Mouse (Mus musculus) MEL (cell line): Measurements from ENCODE around the gene Rcbtb2. TPM values are rescaled to one million over a fixed set of nuclear protein-coding genes. Genes with fewer than 3 reads are reported as not detected.

Experiments
- DNase-seq: peaks from one replicate; pipeline ENCODE4 v3.0.0; 2011; ENCODE audit warnings: low read depth, low spot score
- H3K27ac ChIP-seq: 2 replicates; pipeline ENCODE4 v1.5.1; 2012; ENCODE audit warnings: low read depth, mild to moderate bottlenecking, control low read depth, low read length, moderate library complexity; ENCODE audit not compliant: control insufficient read depth
- H3K27me3 ChIP-seq, 2 experiments: fragments of 150-350 bp in 1 of 2; sonication (generic) in 1 of 2; 2 replicates each; pipeline ENCODE4 v1.6.1; 2012; ENCODE audit warnings: low read length in 2 of 2, mild to moderate bottlenecking in 2 of 2, improper control_type of control experiment in 1 of 2, moderate library complexity in 1 of 2; ENCODE audit not compliant: insufficient read depth in 2 of 2, control insufficient read depth in 1 of 2
- H3K36me3 ChIP-seq, 2 experiments: 2 replicates each; pipeline ENCODE4 v1.6.1; 2012 to 2014; ENCODE audit warnings: low read length in 2 of 2, improper control_type of control experiment in 1 of 2, inconsistent platforms in 1 of 2, mild to moderate bottlenecking in 1 of 2; ENCODE audit not compliant: insufficient read depth in 2 of 2, control insufficient read depth in 1 of 2
- H3K4me1 ChIP-seq, 2 experiments: fragments of 150-350 bp in 1 of 2; sonication (generic) in 1 of 2; 2 replicates each; pipeline ENCODE4 v1.6.1; 2012; ENCODE audit warnings: low read length in 2 of 2, improper control_type of control experiment in 1 of 2, mild to moderate bottlenecking in 1 of 2; ENCODE audit not compliant: insufficient read depth in 2 of 2, control insufficient read depth in 1 of 2
- H3K4me3 ChIP-seq, 2 experiments: fragments of 150-350 bp in 1 of 2; sonication (generic) in 1 of 2; 2 replicates each; pipeline ENCODE4 v1.5.1; 2012; ENCODE audit warnings: low read depth in 2 of 2, low read length in 2 of 2, mild to moderate bottlenecking in 2 of 2, moderate library complexity in 2 of 2, control low read depth in 1 of 2, improper control_type of control experiment in 1 of 2; ENCODE audit not compliant: control insufficient read depth in 1 of 2, insufficient read depth in 1 of 2
- H3K79me2 ChIP-seq: 2 replicates; pipeline ENCODE4 v1.6.1; 2012; ENCODE audit warnings: mild to moderate bottlenecking, low read length, moderate library complexity; ENCODE audit not compliant: control insufficient read depth, poor library complexity, insufficient read depth
- H3K9ac ChIP-seq: 2 replicates; pipeline ENCODE4 v1.6.1; 2012; ENCODE audit warnings: low read depth, mild to moderate bottlenecking, control low read depth, low read length, moderate library complexity; ENCODE audit not compliant: control insufficient read depth, poor library complexity, severe bottlenecking
- H3K9me3 ChIP-seq: fragments of 150-350 bp; sonication (generic); replicated peaks from 2 replicates; pipeline ENCODE4 v1.6.1; 2012; ENCODE audit warnings: mild to moderate bottlenecking, low read length, improper control_type of control experiment, moderate library complexity; ENCODE audit not compliant: insufficient read depth
- BHLHE40 ChIP-seq: IDR thresholded peaks from 2 replicates; pipeline ENCODE4 v1.6.1; 2012; ENCODE audit warnings: low read depth, mild to moderate bottlenecking, inconsistent platforms, low read length, improper control_type of control experiment, borderline replicate concordance
- CHD1 ChIP-seq: IDR thresholded peaks from 2 replicates; pipeline ENCODE4 v1.6.1; 2012; ENCODE audit warnings: low read depth, mild to moderate bottlenecking, inconsistent platforms, low read length, improper control_type of control experiment
- CHD2 ChIP-seq: IDR thresholded peaks from 2 replicates; pipeline ENCODE4 v1.6.1; 2011; ENCODE audit warnings: low read length, improper control_type of control experiment
- E2F4 ChIP-seq: IDR thresholded peaks from 2 replicates; pipeline ENCODE4 v1.6.1; 2011; ENCODE audit warnings: low read depth, low read length, improper control_type of control experiment, borderline replicate concordance
- ELF1 ChIP-seq: IDR thresholded peaks from 2 replicates; pipeline ENCODE4 v1.6.1; 2014; ENCODE audit warnings: low read depth, mild to moderate bottlenecking, inconsistent platforms, low read length, improper control_type of control experiment, moderate library complexity
- EP300 ChIP-seq, 2 experiments: IDR thresholded peaks; 2 replicates each; pipeline ENCODE4 v1.6.1; 2011; ENCODE audit warnings: improper control_type of control experiment in 2 of 2, low read length in 2 of 2, low read depth in 1 of 2, mild to moderate bottlenecking in 1 of 2
- ETS1 ChIP-seq: IDR thresholded peaks from 2 replicates; pipeline ENCODE4 v1.6.1; 2012; ENCODE audit warnings: low read depth, mild to moderate bottlenecking, inconsistent platforms, low read length, improper control_type of control experiment, moderate library complexity
- GABPA ChIP-seq: IDR thresholded peaks from 2 replicates; pipeline ENCODE4 v1.6.1; 2012; ENCODE audit warnings: low read depth, mild to moderate bottlenecking, inconsistent platforms, low read length, improper control_type of control experiment, moderate library complexity
- GATA1 ChIP-seq: IDR thresholded peaks from 2 replicates; pipeline ENCODE4 v1.6.1; 2011; ENCODE audit warnings: low read depth, low read length, improper control_type of control experiment
- HCFC1 ChIP-seq: IDR thresholded peaks from 2 replicates; pipeline ENCODE4 v1.6.1; 2012; ENCODE audit warnings: low read depth, mild to moderate bottlenecking, inconsistent platforms, low read length, improper control_type of control experiment, moderate library complexity
- KAT2A ChIP-seq: conservative IDR thresholded peaks from 2 replicates; pipeline ENCODE4 v1.6.1; 2012; ENCODE audit warnings: low read depth, low read length, improper control_type of control experiment, inconsistent platforms
- MAFK ChIP-seq: IDR thresholded peaks from 2 replicates; pipeline ENCODE4 v1.6.1; 2011; ENCODE audit warnings: low read depth, mild to moderate bottlenecking, low read length, improper control_type of control experiment, borderline replicate concordance
- MAX ChIP-seq: IDR thresholded peaks from 2 replicates; pipeline ENCODE4 v1.6.1; 2011; ENCODE audit warnings: low read length, improper control_type of control experiment
- MYB ChIP-seq: IDR thresholded peaks from 2 replicates; pipeline ENCODE4 v1.6.1; 2011; ENCODE audit warnings: mild to moderate bottlenecking, low read depth, low read length, improper control_type of control experiment
- MYC ChIP-seq: IDR thresholded peaks from 2 replicates; pipeline ENCODE4 v1.6.1; 2011; ENCODE audit warnings: low read depth, mild to moderate bottlenecking, low read length, improper control_type of control experiment, moderate library complexity
- NELFE ChIP-seq: IDR thresholded peaks from 2 replicates; pipeline ENCODE4 v1.6.1; 2011; ENCODE audit warnings: low read depth, low read length, improper control_type of control experiment
- POLR2AphosphoS2 ChIP-seq: IDR thresholded peaks from 2 replicates; pipeline ENCODE4 v1.6.1; 2011; ENCODE audit warnings: low read length, improper control_type of control experiment
- RAD21 ChIP-seq: IDR thresholded peaks from 2 replicates; pipeline ENCODE4 v1.6.1; 2011; ENCODE audit warnings: mild to moderate bottlenecking, low read depth, low read length, improper control_type of control experiment
- RCOR1 ChIP-seq: IDR thresholded peaks from 2 replicates; pipeline ENCODE4 v1.6.1; 2012; ENCODE audit warnings: low read depth, mild to moderate bottlenecking, inconsistent platforms, low read length, improper control_type of control experiment
- SMC3 ChIP-seq: IDR thresholded peaks from 2 replicates; pipeline ENCODE4 v1.6.1; 2011; ENCODE audit warnings: low read depth, low read length, improper control_type of control experiment
- TAL1 ChIP-seq: IDR thresholded peaks from 2 replicates; pipeline ENCODE4 v1.6.1; 2012; ENCODE audit warnings: mild to moderate bottlenecking, inconsistent platforms, low read length, moderate library complexity, mixed read lengths
- TCF12 ChIP-seq: IDR thresholded peaks from 2 replicates; pipeline ENCODE4 v1.6.1; 2014; ENCODE audit warnings: low read depth, mild to moderate bottlenecking, inconsistent platforms, low read length, improper control_type of control experiment, moderate library complexity
- UBTF ChIP-seq: IDR thresholded peaks from 2 replicates; pipeline ENCODE4 v1.6.1; 2012; ENCODE audit warnings: low read depth, mild to moderate bottlenecking, inconsistent platforms, low read length, improper control_type of control experiment, moderate library complexity, borderline replicate concordance; ENCODE audit not compliant: insufficient read depth
- USF1 ChIP-seq: IDR thresholded peaks from 2 replicates; pipeline ENCODE4 v1.6.1; 2014; ENCODE audit warnings: low read depth, mild to moderate bottlenecking, inconsistent platforms, low read length, improper control_type of control experiment, moderate library complexity
- USF2 ChIP-seq, 2 experiments: IDR thresholded peaks; 2 replicates each; pipeline ENCODE4 v1.6.1; 2011 to 2012; ENCODE audit warnings: improper control_type of control experiment in 2 of 2, low read length in 2 of 2, borderline replicate concordance in 1 of 2, inconsistent platforms in 1 of 2, low read depth in 1 of 2, mild to moderate bottlenecking in 1 of 2; ENCODE audit not compliant: insufficient read depth in 1 of 2
- ZC3H11A ChIP-seq: IDR thresholded peaks from 2 replicates; pipeline ENCODE4 v1.6.1; 2012; ENCODE audit warnings: low read depth, mild to moderate bottlenecking, inconsistent platforms, low read length, improper control_type of control experiment
- ZKSCAN1 ChIP-seq: IDR thresholded peaks from 2 replicates; pipeline ENCODE4 v1.6.1; 2012; ENCODE audit warnings: low read depth, mild to moderate bottlenecking, inconsistent platforms, low read length, improper control_type of control experiment, moderate library complexity
- ZNF384 ChIP-seq: IDR thresholded peaks from 2 replicates; pipeline ENCODE4 v1.6.1; 2012; ENCODE audit warnings: low read depth, mild to moderate bottlenecking, inconsistent platforms, low read length, improper control_type of control experiment
- polyA plus RNA-seq, 2 experiments: library from polyadenylated mRNA; stranded (reverse) in 1 of 2; unstranded in 1 of 2; fragments of >175 nt in 1 of 2; fragments of >200 nt in 1 of 2; gene quantifications; 2 replicates each; pipeline versions ENCODE4 v1.2.1 to v1.2.4; 2012; ENCODE audit warnings: low replicate concordance in 2 of 2, low read depth in 1 of 2; ENCODE audit not compliant: insufficient read length in 2 of 2, insufficient read depth in 1 of 2, missing spikeins in 1 of 2
- total RNA-seq: library from RNA; depleted of rRNA; stranded (reverse); fragments of 300-350 nt; gene quantifications from 2 replicates; pipeline ENCODE4 v1.2.3, GENCODE M21; 2012

Gene Rcbtb2
- total and polyA plus RNA-seq, 3 experiments: 8.6 to 13.8 TPM; not detected in 1

DNA sequence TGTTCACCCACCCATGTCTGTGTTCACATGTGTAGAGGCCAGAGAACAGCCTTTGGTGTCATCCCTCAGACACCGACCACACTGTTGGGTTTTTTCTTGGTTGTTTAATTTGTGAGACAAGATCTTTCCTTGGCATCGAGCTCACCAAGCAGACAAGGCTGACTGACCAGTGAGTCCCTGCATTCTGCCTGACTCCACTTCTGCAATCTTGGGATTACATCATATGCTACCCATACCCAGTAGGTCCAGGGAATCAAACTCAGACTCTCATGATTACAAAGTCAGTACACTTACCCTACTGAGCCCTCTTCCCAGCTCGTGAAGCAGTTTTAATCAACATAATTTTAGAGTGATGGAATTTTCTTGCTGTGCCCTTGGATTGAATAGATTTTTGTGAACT is 30.0 kb upstream of the Rcbtb2 start:
- Histone ChIP-seq H3K4me1 (no peaks in the 10 kb centered on the region), H3K27me3 (peaks cover 0 to 2% of the 10 kb centered on the region in 2 experiments; a peak in 1 of 4 replicates), H3K36me3 (no peaks in the 10 kb centered on the region), H3K79me2 (no peaks in the 10 kb centered on the region), H3K9me3 (no peaks in the 10 kb centered on the region)
- no peak for TF ChIP-seq E2F4
- no peak for TF ChIP-seq ETS1
- TF ChIP-seq GATA1: no peak
- TF ChIP-seq HCFC1: no peak
- TF ChIP-seq EP300 (IDR thresholded peaks at IDR 0.05; ENCODE audit: low read depth in 1 of 2, low read length in 2 of 2): no peak
- no peak for TF ChIP-seq MAX
- no peak for TF ChIP-seq BHLHE40
- TF ChIP-seq CHD1: no peak
- no peak for TF ChIP-seq SMC3
- no peak for TF ChIP-seq RAD21
- no peak for TF ChIP-seq NELFE
- no peak for TF ChIP-seq GABPA
- no peak for TF ChIP-seq ELF1
- no peak for TF ChIP-seq RCOR1
- TF ChIP-seq MAFK: no peak
- TF ChIP-seq TAL1: no peak
- no peak for TF ChIP-seq UBTF
- no peak for TF ChIP-seq ZNF384
- no peak for TF ChIP-seq MYB
- TF ChIP-seq ZC3H11A: no peak
- TF ChIP-seq, all 39 proteins: peak for 0
- no peak overlapping the region for H3K9ac ChIP-seq
- H3K4me3 ChIP-seq: no peak overlapping the region
- DNase-seq: no peak
- H3K27ac ChIP-seq: no peak overlapping the region

- H3K4me1 ChIP-seq: no peaks in the 10 kb centered on the region
- no peaks in the 10 kb centered on the region for H3K79me2 ChIP-seq
Observed at GRCm38 (mm10) chr14:73094802-73095550, 27.9 kb upstream of the Rcbtb2 start.

More at GRCm38 (mm10) chr14:73094802-73095550, 27.9 kb upstream of the Rcbtb2 start:
- peaks cover 0 to 2% of the 10 kb centered on the region in 2 experiments; a peak in 1 of 4 replicates for H3K27me3 ChIP-seq
- H3K27ac ChIP-seq: no peak overlapping the region
- H3K9ac ChIP-seq: no peak overlapping the region
- H3K4me3 ChIP-seq: no peak overlapping the region
- no peak for DNase-seq
- no peaks in the 10 kb centered on the region for H3K9me3 ChIP-seq
- no peaks in the 10 kb centered on the region for H3K36me3 ChIP-seq
- TF ChIP-seq ETS1 (no peak), ZKSCAN1 (no peak), CHD1 (no peak), MYC (no peak), SMC3 (no peak), TCF12 (no peak), USF1 (no peak), RAD21 (no peak), KAT2A (no peak), POLR2AphosphoS2 (no peak), HCFC1 (no peak), GATA1 (no peak), USF2 (IDR thresholded peaks at IDR 0.05; ENCODE audit: borderline replicate concordance in 1 of 2, insufficient read depth in 1 of 2, low read depth in 1 of 2, low read length in 2 of 2) (no peak), CHD2 (no peak), ZC3H11A (no peak)
